Mouse (Mus musculus): ENCODE measurements around the gene Ncam2.

- no peak for TF ChIP-seq POLR2A (IDR thresholded peaks at IDR 0.05; ENCODE audit: insufficient read depth, low read length)
- no peak for TF ChIP-seq CTCF (IDR thresholded peaks at IDR 0.05; ENCODE audit: low read depth, low read length)
Measured at GRCm38 (mm10) chr16:81434559-81434958, 234.1 kb downstream of the Ncam2 start.
